Mouse (Mus musculus) thymus, postnatal 25 days (tissue): ENCODE data around the gene Glipr1l1.
A peak's percentile ranks its signal among the peaks of the same experiment; 100 is the strongest.
"Not testable (repeated sequence)": the region's sequence is repeated elsewhere in the genome, so short reads cannot be mapped to it uniquely, and the experiment has no call there.

Source experiments
- DNase-seq: peaks from one replicate; pipeline ENCODE4 v3.0.0; 2022

Glipr1l1 gene

GRCm38 (mm10) chr10:112059702-112060582 is at the start of gene Glipr1l1:
TSS of gene Glipr1l1 (plus strand) at chr10:112060189.
- peak; percentile 12 for DNase-seq

GRCm38 (mm10) chr10:112023585-112023984 is 36.4 kb upstream of the Glipr1l1 start:
- no peak for DNase-seq

GRCm38 (mm10) chr10:112028689-112029088 is 31.3 kb upstream of the Glipr1l1 start:
- not testable (repeated sequence) for DNase-seq

- DNase-seq = not testable (repeated sequence)
Observed at GRCm38 (mm10) chr10:112043523-112043922, 16.5 kb upstream of the Glipr1l1 start.

GRCm38 (mm10) chr10:112044283-112044682 is 15.7 kb upstream of the Glipr1l1 start:
- peak; percentile 3 for DNase-seq

- DNase-seq = no peak
Observed at GRCm38 (mm10) chr10:112051220-112051619, 8.8 kb upstream of the Glipr1l1 start.

- DNase-seq = not testable (repeated sequence)
Observed at GRCm38 (mm10) chr10:112051956-112052355, 8.0 kb upstream of the Glipr1l1 start.

- DNase-seq = not testable (repeated sequence)
Observed at GRCm38 (mm10) chr10:112060583-112060934, 570 bp downstream of the Glipr1l1 start.

- DNase-seq = no peak
Observed at GRCm38 (mm10) chr10:112080044-112080443, 20.1 kb downstream of the Glipr1l1 start.

GRCm38 (mm10) chr10:112083157-112083556 is 23.2 kb downstream of the Glipr1l1 start, which contains the start of gene Glipr1l2:
TSS of gene Glipr1l2 (plus strand) at chr10:112083354.
- DNase-seq = no peak

- peak; percentile 54 for DNase-seq
Observed at GRCm38 (mm10) chr10:112105785-112106184, 45.8 kb downstream of the Glipr1l1 start.

GRCm38 (mm10) chr10:112110401-112110800 is 50.4 kb downstream of the Glipr1l1 start:
- DNase-seq = no peak

- DNase-seq = not testable (repeated sequence)
Observed at GRCm38 (mm10) chr10:112125090-112125489, 65.1 kb downstream of the Glipr1l1 start.

GRCm38 (mm10) chr10:112127682-112128230 is 67.8 kb downstream of the Glipr1l1 start:
- not testable (repeated sequence) for DNase-seq
